Mouse (Mus musculus) heart, adult 2 months (tissue): ENCODE data around the gene Sorbs1. TPM values are rescaled to one million over a fixed set of nuclear protein-coding genes. Genes with fewer than 3 reads are reported as not detected.

Experiments
- DNase-seq, 2 experiments: peaks; one replicate each; pipeline ENCODE4 v3.0.0; 2021
- H3K27ac ChIP-seq: fragments of 200-600 bp; 2 replicates; pipeline ENCODE4 v1.8.1; 2022
- H3K27me3 ChIP-seq: fragments of 200-500 bp; 2 replicates; pipeline ENCODE4 v1.6.1; 2012; ENCODE audit warnings: mild to moderate bottlenecking, low read length, inconsistent platforms, mixed read lengths; ENCODE audit not compliant: control insufficient read depth, insufficient read depth
- H3K36me3 ChIP-seq: fragments of 200-500 bp; 2 replicates; pipeline ENCODE4 v1.6.1; 2012; ENCODE audit warnings: low read length, inconsistent platforms; ENCODE audit not compliant: control insufficient read depth, insufficient read depth
- H3K4me1 ChIP-seq: fragments of 200-500 bp; 2 replicates; pipeline ENCODE4 v1.6.1; 2011; ENCODE audit warnings: low read length; ENCODE audit not compliant: control insufficient read depth, insufficient read depth
- H3K4me3 ChIP-seq: fragments of 200-600 bp; 2 replicates; pipeline ENCODE4 v1.8.1; 2022
- H3K79me2 ChIP-seq: fragments of 200-500 bp; replicated peaks from 2 replicates; pipeline ENCODE4 v1.6.1; 2012; ENCODE audit warnings: mild to moderate bottlenecking, inconsistent platforms, low read length, moderate library complexity, mixed read lengths; ENCODE audit not compliant: control insufficient read depth, insufficient read depth
- H3K9ac ChIP-seq: fragments of 200-500 bp; 2 replicates; pipeline ENCODE4 v1.6.1; 2012; ENCODE audit warnings: low read depth, mild to moderate bottlenecking, control low read depth, inconsistent platforms, low read length, mixed read lengths
- CTCF ChIP-seq: fragments of 200-600 bp; IDR thresholded peaks from 2 replicates; pipeline ENCODE4 v1.8.1; 2022; ENCODE audit warnings: antibody characterized with exemption, mild to moderate bottlenecking, moderate library complexity
- EP300 ChIP-seq: fragments of 200-500 bp; IDR thresholded peaks from 2 replicates; pipeline ENCODE4 v1.6.1; 2011; ENCODE audit warnings: low read depth, low read length, control low read depth; ENCODE audit not compliant: insufficient read depth
- POLR2A ChIP-seq: fragments of 200-500 bp; IDR thresholded peaks from 2 replicates; pipeline ENCODE4 v1.6.1; 2011; ENCODE audit warnings: mild to moderate bottlenecking, low read depth, low read length, control low read depth; ENCODE audit not compliant: insufficient read depth
- WGBS: fragments of 180-500 bp; shearing (Covaris S2); methylation state at CpG from one replicate; pipeline ENCODE4 v1.1.7; 2018; 5-methylcytosine and 5-hydroxymethylcytosine counted together
- intact Hi-C: fragments of 180-260 bp; cut with DNase I; formaldehyde crosslinking; loops from one replicate; pipeline ENCODE4 v1.15.1; 2025
- polyA plus RNA-seq: library from polyadenylated mRNA; depleted of rRNA; stranded (reverse); fragments of >200 nt; gene quantifications from 2 replicates; pipeline ENCODE4 v1.2.3, GENCODE M21; 2012
- total RNA-seq, 2 experiments: library from RNA; stranded (reverse); gene quantifications; 2 replicates each; pipeline ENCODE4 v1.2.3; 2021

Gene Sorbs1
- total and polyA plus RNA-seq, 3 experiments, result 185 to 971 (median 638) TPM

DNA sequence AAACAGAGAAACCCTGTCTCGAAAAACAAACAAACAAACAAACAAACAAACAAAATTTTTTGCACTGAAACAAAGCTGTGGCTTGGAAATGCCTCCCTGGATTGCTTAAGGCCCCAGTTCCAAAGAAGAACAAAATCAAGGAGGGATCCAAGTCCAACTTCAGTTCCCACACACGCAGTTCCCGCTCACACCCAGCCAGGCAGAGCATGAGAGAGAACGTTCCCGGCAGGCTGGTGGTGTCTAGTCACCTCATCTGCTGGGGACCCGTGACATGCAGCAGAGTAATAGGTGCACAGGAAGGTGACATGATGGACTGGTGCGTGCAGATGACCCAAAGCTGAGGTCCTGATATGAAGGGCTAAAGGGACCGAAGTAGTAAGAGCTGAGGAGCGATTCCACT, 49.2 kb downstream of the Sorbs1 start:
- WGBS, result 78% methylated on average over 9 of the region's 9 CpGs

DNA sequence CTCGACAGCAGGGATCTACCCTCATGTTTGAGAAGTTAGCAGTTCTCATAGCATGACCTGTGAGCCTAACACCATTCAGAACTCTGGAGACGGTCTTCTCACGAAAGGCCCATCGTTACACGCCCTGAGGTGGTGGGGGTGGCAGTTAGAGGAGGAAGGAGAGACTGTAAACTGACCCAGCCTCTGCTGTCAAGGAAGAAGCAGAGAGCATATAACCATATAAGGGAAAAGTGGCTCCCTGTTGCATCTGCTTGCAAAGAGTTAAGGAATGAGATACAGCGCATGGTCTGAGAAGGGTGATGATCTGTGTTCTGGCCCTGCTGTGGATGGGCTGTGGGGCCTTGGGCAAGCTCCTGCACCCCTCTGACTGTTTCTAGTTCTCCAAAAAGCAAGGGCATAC, 50.7 kb downstream of the Sorbs1 start:
- intact Hi-C loops, result no loop called here
- TF ChIP-seq EP300 (no peak), POLR2A (no peak), CTCF (no peak)
- Histone ChIP-seq H3K79me2 (peaks cover 17% of the 10 kb centered on the region), H3K27ac (no peak overlapping the region), H3K27me3 (no peaks in the 10 kb centered on the region), H3K9ac (no peak overlapping the region), H3K4me3 (no peak overlapping the region), H3K4me1 (peaks cover 35% of the 10 kb centered on the region), H3K36me3 (peaks cover 12% of the 10 kb centered on the region)
- 75% methylated on average over 6 of the region's 6 CpGs for WGBS
- no peak for DNase-seq

More for the DNA sequence above, 49.2 kb downstream of the Sorbs1 start:
- Histone ChIP-seq H3K4me1 (peaks cover 39% of the 10 kb centered on the region), H3K9ac (no peak overlapping the region), H3K36me3 (peaks cover 19% of the 10 kb centered on the region), H3K27ac (no peak overlapping the region), H3K27me3 (no peaks in the 10 kb centered on the region), H3K79me2 (peaks cover 13% of the 10 kb centered on the region), H3K4me3 (no peak overlapping the region)
- TF ChIP-seq EP300 (no peak), POLR2A (no peak), CTCF (no peak)
- intact Hi-C loops, result no loop called here
- DNase-seq, result no peak

DNA sequence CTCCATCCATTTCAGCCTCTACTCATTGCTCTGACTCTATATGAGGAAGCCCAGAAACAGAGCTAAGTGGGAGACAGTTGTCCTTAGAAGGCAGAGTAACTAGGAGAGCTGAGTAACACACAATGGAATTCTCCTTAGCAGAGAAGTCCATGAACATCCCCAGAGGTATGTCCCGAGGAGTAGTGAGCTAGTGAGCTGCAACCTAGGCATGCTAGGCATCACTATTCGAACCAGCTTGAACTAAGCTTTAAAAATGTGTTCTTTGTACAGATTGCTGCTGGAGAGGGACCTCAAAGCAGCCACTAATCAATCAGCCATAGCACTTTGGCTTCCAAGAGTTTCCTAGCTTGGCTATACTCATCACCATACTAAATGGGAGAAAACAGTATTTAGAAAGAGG, 51.1 kb downstream of the Sorbs1 start:
- 60% methylated on average over 2 of the region's 2 CpGs for WGBS
- Histone ChIP-seq H3K4me1 (peaks cover 33% of the 10 kb centered on the region), H3K79me2 (peaks cover 17% of the 10 kb centered on the region), H3K36me3 (peaks cover 9% of the 10 kb centered on the region), H3K27me3 (no peaks in the 10 kb centered on the region), H3K4me3 (no peak overlapping the region), H3K9ac (no peak overlapping the region), H3K27ac (no peak overlapping the region)
- DNase-seq, result no peak
- TF ChIP-seq CTCF, result no peak
- no peak for TF ChIP-seq POLR2A
- no peak for TF ChIP-seq EP300
- intact Hi-C loops, result no loop called here

GRCm38 (mm10) chr19:40461662-40462061, 51.9 kb downstream of the Sorbs1 start:
- intact Hi-C loops, result no loop called here
- Histone ChIP-seq H3K4me3 (no peak overlapping the region), H3K27me3 (no peaks in the 10 kb centered on the region), H3K36me3 (peaks cover 6% of the 10 kb centered on the region), H3K9ac (no peak overlapping the region), H3K27ac (no peak overlapping the region), H3K4me1 (peaks cover 34% of the 10 kb centered on the region), H3K79me2 (peaks cover 19% of the 10 kb centered on the region)
- DNase-seq, result no peak
- WGBS, result 65% methylated on average over 1 of the region's 1 CpGs
- TF ChIP-seq POLR2A, result no peak
- no peak for TF ChIP-seq CTCF
- TF ChIP-seq EP300, result no peak

DNA sequence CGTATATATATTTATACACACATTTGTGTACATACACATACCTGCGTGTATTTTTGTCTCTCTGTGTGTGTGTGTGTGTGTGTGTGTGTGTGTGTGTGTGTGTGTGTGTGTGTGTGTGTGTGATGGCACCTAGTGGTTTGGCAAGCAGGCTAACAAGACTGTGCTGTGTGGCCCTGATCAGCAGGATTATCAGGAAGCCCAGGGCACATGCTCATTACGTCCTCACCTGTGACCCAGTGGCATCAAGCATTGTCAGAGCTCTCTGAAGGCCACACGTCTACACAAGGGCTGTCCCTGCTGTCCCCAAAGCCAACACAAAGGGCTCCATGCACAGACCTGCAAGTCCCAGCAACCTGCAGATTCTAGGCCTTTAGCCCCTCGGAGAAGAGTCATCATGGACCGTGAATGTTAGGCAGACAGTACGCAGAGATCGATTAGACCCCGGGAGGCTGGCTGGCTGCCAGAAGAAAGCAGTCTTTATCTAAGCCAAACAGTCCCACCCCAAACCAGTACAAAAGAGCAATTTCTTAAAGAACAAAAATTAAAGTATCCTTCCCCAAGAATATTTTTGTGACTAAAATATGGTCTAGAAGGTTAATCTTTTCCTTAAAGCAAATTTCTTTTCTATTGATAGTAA, 52.6 kb downstream of the Sorbs1 start:
- Histone ChIP-seq H3K4me1 (peaks cover 35% of the 10 kb centered on the region), H3K27me3 (no peaks in the 10 kb centered on the region), H3K9ac (no peak overlapping the region), H3K36me3 (peaks cover 4% of the 10 kb centered on the region), H3K79me2 (peaks cover 19% of the 10 kb centered on the region), H3K27ac (no peak overlapping the region; the same call in 1 of the 2 replicates), H3K4me3 (no peak overlapping the region)
- TF ChIP-seq CTCF (no peak), EP300 (no peak), POLR2A (no peak)
- WGBS, result 34% methylated on average over 9 of the region's 9 CpGs
- DNase-seq, result no peak
- intact Hi-C loops, result no loop called here

DNA sequence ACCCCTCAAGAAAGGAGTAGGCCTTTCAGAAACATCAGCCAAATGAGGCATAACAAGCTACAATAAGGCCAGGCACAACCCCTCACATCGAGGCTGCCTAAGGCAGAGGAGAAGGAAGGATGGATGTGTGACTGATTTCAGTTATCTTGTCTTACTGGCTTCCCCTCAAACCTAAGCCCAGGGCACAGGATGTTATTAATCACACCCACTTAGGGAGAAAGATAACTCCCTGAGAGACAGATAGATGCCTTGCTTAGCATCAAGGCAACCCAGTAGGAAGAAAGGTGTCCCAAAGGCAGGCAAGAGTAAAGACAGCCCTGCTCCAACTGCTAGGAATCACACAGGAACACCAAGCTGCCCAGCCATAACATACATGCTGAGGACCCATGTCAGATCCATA, 54.2 kb downstream of the Sorbs1 start:
- 5% methylated on average over 1 of the region's 1 CpGs for WGBS

More for the DNA sequence above, 54.2 kb downstream of the Sorbs1 start:
- Histone ChIP-seq H3K9ac (no peak overlapping the region), H3K4me3 (no peak overlapping the region), H3K27me3 (no peaks in the 10 kb centered on the region), H3K36me3 (peaks cover 4% of the 10 kb centered on the region), H3K27ac (no peak overlapping the region), H3K79me2 (peaks cover 15% of the 10 kb centered on the region), H3K4me1 (peaks cover 30% of the 10 kb centered on the region)
- intact Hi-C loops, result no loop called here
- DNase-seq, result no peak
- TF ChIP-seq POLR2A (no peak), EP300 (no peak), CTCF (no peak)
